Mouse (Mus musculus) E14TG2a.4 (cell line): Measurements from ENCODE around the gene Syt3.

Experiments used
- H3K27me3 ChIP-seq: 2 replicates; pipeline ENCODE4 v1.6.1; 2014; ENCODE audit warnings: low read length, control low read depth; ENCODE audit not compliant: insufficient read depth
- H3K36me3 ChIP-seq: 2 replicates; pipeline ENCODE4 v1.6.1; 2014; ENCODE audit warnings: low read length, control low read depth; ENCODE audit not compliant: insufficient read depth
- H3K4me1 ChIP-seq: replicated peaks from 2 replicates; pipeline ENCODE4 v1.6.1; 2014; ENCODE audit warnings: low read depth, low read length, control low read depth
- H3K4me3 ChIP-seq: replicated peaks from 2 replicates; pipeline ENCODE4 v1.5.1; 2014; ENCODE audit warnings: mild to moderate bottlenecking, low read length
- H3K9me3 ChIP-seq: 2 replicates; pipeline ENCODE4 v1.6.1; 2014; ENCODE audit warnings: low read length, control low read depth
- CTCF ChIP-seq: conservative IDR thresholded peaks from 2 replicates; pipeline ENCODE4 v1.5.1; 2014; ENCODE audit warnings: low read length
- NANOG ChIP-seq: IDR thresholded peaks from 2 replicates; pipeline ENCODE4 v1.6.1; 2014; ENCODE audit warnings: borderline replicate concordance, low read length, mixed read lengths
- POU5F1 ChIP-seq: IDR thresholded peaks from 2 replicates; pipeline ENCODE4 v1.6.1; 2014; ENCODE audit warnings: low read length, borderline replicate concordance

The Syt3 gene

GRCm38 (mm10) chr7:44444886-44445527 lies 61.1 kb downstream of the Syt3 start:
- Histone ChIP-seq H3K4me3 (peak overlapping the region; percentile 51), H3K27me3 (peaks cover 77% of the 10 kb centered on the region), H3K36me3 (no peaks in the 10 kb centered on the region), H3K9me3 (no peaks in the 10 kb centered on the region), H3K4me1 (peaks cover 43% of the 10 kb centered on the region)
- no peak for TF ChIP-seq CTCF
- no peak for TF ChIP-seq POU5F1
- no peak for TF ChIP-seq NANOG

GRCm38 (mm10) chr7:44445528-44445923 lies 61.6 kb downstream of the Syt3 start:
- no peak for TF ChIP-seq POU5F1
- TF ChIP-seq NANOG, result no peak
- TF ChIP-seq CTCF, result no peak
- Histone ChIP-seq H3K4me3 (peak overlapping the region; percentile 51), H3K9me3 (no peaks in the 10 kb centered on the region), H3K4me1 (peaks cover 43% of the 10 kb centered on the region), H3K27me3 (peaks cover 72% of the 10 kb centered on the region), H3K36me3 (no peaks in the 10 kb centered on the region)

- H3K9me3 ChIP-seq, result no peaks in the 10 kb centered on the region
- no peaks in the 10 kb centered on the region for H3K36me3 ChIP-seq
- TF ChIP-seq POU5F1 (no peak), CTCF (no peak), NANOG (no peak)
- peaks cover 43% of the 10 kb centered on the region for H3K4me1 ChIP-seq
- H3K27me3 ChIP-seq, result peaks cover 65% of the 10 kb centered on the region
- H3K4me3 ChIP-seq, result no peak overlapping the region
These were observed 62.4 kb downstream of the Syt3 start for GRCm38 (mm10) chr7:44446070-44446855.
